Mouse (Mus musculus) stomach, postnatal 0 days (tissue): Measurements from ENCODE around the gene Haus6. TPM values are rescaled to one million over a fixed set of nuclear protein-coding genes. Genes with fewer than 3 reads are reported as not detected.
A peak's percentile ranks its signal among the peaks of the same experiment; 100 is the strongest.

Source experiments
- ATAC-seq: fragments of 200-750 bp; cut with Nextera tagmentation; 2 replicates; pipeline ENCODE4 v1.8.0; 2017; ENCODE audit not compliant: low FRiP score, low TSS enrichment
- DNase-seq: peaks from one replicate; pipeline ENCODE4 v3.0.0-alpha.2; 2016; ENCODE audit warnings: low spot score
- H3K27ac ChIP-seq: fragments of 300-500 bp; sonication (generic); replicated peaks from 2 replicates; pipeline ENCODE4 v1.5.1; 2014; ENCODE audit warnings: mild to moderate bottlenecking, control low read depth
- H3K27me3 ChIP-seq: fragments of 300-500 bp; sonication (generic); 2 replicates; pipeline ENCODE4 v1.6.1; 2014; ENCODE audit warnings: low read length; ENCODE audit not compliant: control insufficient read depth, insufficient read depth
- H3K36me3 ChIP-seq: fragments of 300-500 bp; sonication (generic); 2 replicates; pipeline ENCODE4 v1.6.1; 2014; ENCODE audit warnings: low read length, mixed read lengths; ENCODE audit not compliant: control insufficient read depth, insufficient read depth
- H3K4me1 ChIP-seq: fragments of 300-500 bp; sonication (generic); replicated peaks from 2 replicates; pipeline ENCODE4 v1.6.1; 2014; ENCODE audit warnings: antibody characterized with exemption; ENCODE audit not compliant: control insufficient read depth, insufficient read depth
- H3K4me2 ChIP-seq: fragments of 300-500 bp; sonication (generic); replicated peaks from 2 replicates; pipeline ENCODE4 v1.6.1; 2014; ENCODE audit warnings: low read depth, mild to moderate bottlenecking, control low read depth, moderate library complexity
- H3K4me3 ChIP-seq: fragments of 300-500 bp; sonication (generic); 2 replicates; pipeline ENCODE4 v1.5.1; 2014; ENCODE audit warnings: low read depth, low read length, control low read depth
- H3K9ac ChIP-seq: fragments of 300-500 bp; sonication (generic); 2 replicates; pipeline ENCODE4 v1.6.1; 2014; ENCODE audit warnings: mild to moderate bottlenecking, low read length, control low read depth, mixed read lengths
- H3K9me3 ChIP-seq: fragments of 300-500 bp; sonication (generic); 2 replicates; pipeline ENCODE4 v1.6.1; 2016; ENCODE audit warnings: low read length; ENCODE audit not compliant: control insufficient read depth
- CTCF ChIP-seq: IDR thresholded peaks from 2 replicates; pipeline ENCODE4 v1.5.1; 2016; ENCODE audit warnings: antibody characterized with exemption, low read depth, mild to moderate bottlenecking, moderate library complexity
- EP300 ChIP-seq: optimal IDR thresholded peaks from 2 replicates; pipeline ENCODE3; 2016; ENCODE audit warnings: antibody characterized with exemption
- WGBS: fragments of 180-500 bp; shearing (Covaris S2); extraction: QIAGEN DNeasy Blood & Tissue Kit; methylation state at CpG from one replicate; pipeline ENCODE4 v1.1.7; 2014; 5-methylcytosine and 5-hydroxymethylcytosine counted together
- polyA plus RNA-seq: library from polyadenylated mRNA; unstranded; fragments of >200 nt; fragmentation: Nextera tagmentation; extraction: Ambion mirVana; gene quantifications from 2 replicates; pipeline ENCODE4 v1.2.1, GENCODE M21; 2015

Haus6 gene
- polyA plus RNA-seq, 1 experiment from 2014 or later, result 4.4 TPM

DNA sequence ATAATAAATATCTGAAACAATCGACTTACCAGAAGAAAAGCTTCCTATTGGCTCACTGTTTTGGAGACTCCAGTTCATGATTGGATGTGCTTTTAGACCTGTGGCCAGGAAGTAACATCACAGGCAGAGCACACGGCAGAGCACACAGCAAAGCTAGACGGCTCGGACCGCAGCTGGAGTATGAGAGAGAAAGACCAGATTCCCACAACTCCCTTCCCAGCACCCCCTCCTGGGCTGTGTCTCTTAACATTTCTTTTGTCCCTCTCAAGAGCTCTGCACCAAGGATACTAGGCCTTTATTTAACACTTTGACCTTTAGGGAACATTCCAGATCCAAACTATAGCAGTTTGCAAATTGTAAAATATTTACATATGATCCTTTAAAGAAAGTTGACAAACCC is 72.9 kb downstream of the Haus6 start:
- ATAC-seq, result no peak
- no peak overlapping the region for H3K4me3 ChIP-seq
- H3K27me3 ChIP-seq, result no peaks in the 10 kb centered on the region
- H3K4me1 ChIP-seq, result no peaks in the 10 kb centered on the region
- no peak overlapping the region for H3K27ac ChIP-seq
- H3K9me3 ChIP-seq, result no peaks in the 10 kb centered on the region
- no peak overlapping the region for H3K4me2 ChIP-seq
- no peak overlapping the region for H3K9ac ChIP-seq
- H3K36me3 ChIP-seq, result no peaks in the 10 kb centered on the region
- no peak for DNase-seq
- no peak for TF ChIP-seq CTCF
- TF ChIP-seq EP300, result no peak
- WGBS, result 93% methylated on average over 5 of the region's 5 CpGs

DNA sequence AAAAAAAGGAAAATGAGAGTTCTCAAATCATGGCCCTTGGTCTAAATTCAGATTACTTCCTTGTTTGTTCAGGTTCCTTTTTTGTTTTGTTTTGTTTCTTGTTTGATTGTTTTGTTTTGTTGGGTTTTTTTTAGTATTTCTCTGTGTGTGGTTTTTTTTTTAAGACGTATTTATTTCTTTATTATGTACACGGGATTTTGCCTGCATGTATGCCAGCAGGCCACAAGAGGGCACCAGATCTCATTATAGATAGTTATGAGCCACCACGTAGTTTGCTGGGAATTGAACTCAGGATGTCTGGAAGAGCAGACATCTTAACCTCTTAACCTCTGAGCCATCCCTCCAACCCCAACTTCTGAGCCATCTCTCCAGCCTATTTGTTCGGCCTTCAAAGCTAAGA is 73.9 kb downstream of the Haus6 start:
- WGBS, result 43% methylated on average over 4 of the region's 4 CpGs
- Histone ChIP-seq H3K4me1 (no peaks in the 10 kb centered on the region), H3K9me3 (no peaks in the 10 kb centered on the region), H3K27ac (no peak overlapping the region), H3K36me3 (no peaks in the 10 kb centered on the region), H3K4me2 (no peak overlapping the region), H3K27me3 (no peaks in the 10 kb centered on the region), H3K9ac (no peak overlapping the region), H3K4me3 (no peak overlapping the region)
- peak; percentile 27 for DNase-seq
- peak; percentile 75 for TF ChIP-seq CTCF
- TF ChIP-seq EP300, result no peak
- ATAC-seq, result no peak

DNA sequence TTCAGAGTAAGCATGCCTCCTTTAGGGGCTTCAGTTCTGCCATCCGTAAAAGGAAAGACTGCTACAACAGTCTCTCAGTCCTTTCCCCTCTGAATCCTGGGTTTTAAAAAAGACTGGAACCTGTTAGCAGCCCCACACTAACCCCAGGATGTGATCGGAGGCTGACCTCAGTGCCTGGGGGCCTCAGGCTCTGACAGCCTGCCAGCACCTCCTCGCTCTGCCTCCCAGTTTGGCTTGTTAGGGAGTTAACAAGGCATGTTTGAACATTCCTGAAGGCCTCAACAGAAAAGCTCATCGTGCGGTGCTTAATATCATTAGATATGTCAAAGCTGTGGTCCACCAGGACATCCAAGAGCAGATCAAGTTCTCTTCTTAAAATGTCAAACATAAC is 77.8 kb downstream of the Haus6 start:
- no peak for ATAC-seq
- no peak for DNase-seq
- WGBS, result 46% methylated on average over 5 of the region's 5 CpGs
- no peaks in the 10 kb centered on the region for H3K9me3 ChIP-seq
- no peak overlapping the region for H3K4me3 ChIP-seq
- TF ChIP-seq EP300 (no peak), CTCF (no peak)
- H3K9ac ChIP-seq, result no peak overlapping the region
- no peaks in the 10 kb centered on the region for H3K4me1 ChIP-seq
- no peak overlapping the region for H3K27ac ChIP-seq
- no peaks in the 10 kb centered on the region for H3K36me3 ChIP-seq
- H3K27me3 ChIP-seq, result no peaks in the 10 kb centered on the region
- no peak overlapping the region for H3K4me2 ChIP-seq

DNA sequence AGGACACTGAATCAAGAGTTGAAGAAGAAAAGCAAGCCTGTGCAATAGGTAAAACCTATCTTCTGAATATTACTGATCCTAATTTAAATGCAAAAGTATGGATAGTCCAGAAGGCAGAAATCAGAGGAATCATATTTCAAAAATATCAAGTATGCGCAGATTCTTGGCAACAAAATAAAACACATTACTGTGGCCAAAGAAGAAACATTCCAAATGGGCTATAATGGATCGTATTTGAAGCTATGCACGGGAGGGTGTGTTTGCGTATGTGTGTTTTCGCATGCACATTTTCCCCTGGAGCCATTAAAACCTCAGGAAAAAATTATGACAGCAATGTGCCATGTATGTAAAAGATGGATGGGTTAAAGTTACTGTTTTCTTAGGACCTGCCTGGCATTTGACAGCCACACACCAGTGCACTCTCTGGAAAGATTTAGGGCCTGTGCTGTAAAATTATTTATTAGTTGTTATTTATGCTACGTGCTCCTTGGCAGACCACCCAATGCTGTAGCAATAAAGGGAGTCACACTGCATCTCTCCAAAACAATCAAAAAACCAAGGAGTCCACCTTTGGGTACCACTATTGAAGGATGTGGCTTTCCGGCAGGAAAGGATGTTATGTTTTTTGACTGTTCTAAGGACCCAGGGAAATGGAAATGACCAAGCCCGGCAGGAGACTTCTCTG is 78.3 kb downstream of the Haus6 start:
- Histone ChIP-seq H3K36me3 (no peaks in the 10 kb centered on the region), H3K4me3 (no peak overlapping the region), H3K9me3 (no peaks in the 10 kb centered on the region), H3K27me3 (no peaks in the 10 kb centered on the region), H3K4me1 (no peaks in the 10 kb centered on the region), H3K4me2 (no peak overlapping the region), H3K27ac (no peak overlapping the region), H3K9ac (no peak overlapping the region)
- WGBS, result 68% methylated on average over 8 of the region's 8 CpGs
- ATAC-seq, result no peak
- DNase-seq, result no peak
- TF ChIP-seq CTCF (no peak), EP300 (no peak)

DNA sequence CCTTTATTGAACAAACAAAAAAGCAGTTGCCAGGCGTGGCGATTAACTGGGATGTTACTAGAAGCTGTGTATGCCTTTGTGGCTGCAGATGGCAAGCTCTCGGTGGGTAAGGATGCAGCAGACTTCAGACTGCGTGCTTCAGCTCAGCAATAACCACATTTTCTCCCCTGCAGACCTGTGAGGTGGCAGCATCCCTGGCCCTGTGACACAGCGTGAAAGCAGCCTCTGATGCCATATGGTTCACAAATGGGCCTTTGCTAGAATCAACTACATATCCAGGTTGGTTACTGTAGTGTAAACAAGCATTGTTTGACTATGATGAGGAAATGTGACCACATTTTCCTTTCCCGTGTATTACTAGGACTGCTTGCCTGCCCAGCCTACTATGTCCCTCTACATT is 82.7 kb downstream of the Haus6 start:
- Histone ChIP-seq H3K4me1 (no peaks in the 10 kb centered on the region), H3K36me3 (no peaks in the 10 kb centered on the region), H3K4me2 (no peak overlapping the region), H3K27ac (no peak overlapping the region), H3K4me3 (no peak overlapping the region), H3K9me3 (no peaks in the 10 kb centered on the region), H3K9ac (no peak overlapping the region), H3K27me3 (no peaks in the 10 kb centered on the region)
- DNase-seq, result no peak
- TF ChIP-seq CTCF, result no peak
- no peak for ATAC-seq
- 66% methylated on average over 6 of the region's 6 CpGs for WGBS

Other genes with a start within 250 kb of the Haus6 start
- gene Saxo1, start 53.7 kb downstream of the Haus6 start, polyA plus RNA-seq, result not detected in 2 replicates
- 49.3 and 63.3 TPM in 2 replicates for gene Rraga, start 36.4 kb downstream of the Haus6 start, polyA plus RNA-seq
- 50.7 and 57.8 TPM in 2 replicates for gene Plin2, start 58.0 kb upstream of the Haus6 start, polyA plus RNA-seq
- 3.5 and 4.2 TPM in 2 replicates for gene Dennd4c, start 136.5 kb upstream of the Haus6 start, polyA plus RNA-seq
- gene Rps6, start 245.4 kb upstream of the Haus6 start, polyA plus RNA-seq, result 601 and 619 TPM in 2 replicates